Mouse (Mus musculus) adrenal gland, postnatal 10 days (tissue): ENCODE measurements at regions not wholly inside any gene's neighbourhood (a gene's known extent, or its start where the extent isn't known, plus 50 kb on each side); places are given as distances from the start of the nearest gene placed in this dataset.
"Not testable (repeated sequence)": the region's sequence is repeated elsewhere in the genome, so short reads cannot be mapped to it uniquely, and the experiment has no call there.

Experiments
- DNase-seq: peaks from one replicate; pipeline ENCODE4 v3.0.0; 2021; ENCODE audit warnings: mixed read lengths

- no peak for DNase-seq
These were observed 174.6 kb downstream of the Csl start for GRCm38 (mm10) chr10:99584855-99585254.

GRCm38 (mm10) chr10:99592220-99592619 lies 167.2 kb downstream of the Csl start:
- DNase-seq: no peak

GRCm38 (mm10) chr10:99595659-99596058 lies 163.8 kb downstream of the Csl start:
- DNase-seq: no peak

GRCm38 (mm10) chr10:99599142-99600120 lies 160.0 kb downstream of the Csl start:
- not testable (repeated sequence) for DNase-seq

- peak; percentile 46 for DNase-seq
These were observed 157.1 kb downstream of the Csl start for GRCm38 (mm10) chr10:99602331-99602730.

GRCm38 (mm10) chr10:99604172-99604571 lies 155.3 kb downstream of the Csl start:
- no peak for DNase-seq

GRCm38 (mm10) chr10:99608477-99608876 lies 151.0 kb downstream of the Csl start:
- DNase-seq: no peak

GRCm38 (mm10) chr10:99609420-99609819 lies 150.0 kb downstream of the Csl start:
- no peak for DNase-seq

- no peak for DNase-seq
These were observed 148.6 kb downstream of the Csl start for GRCm38 (mm10) chr10:99610890-99611289.

GRCm38 (mm10) chr10:99614392-99615249 lies 144.8 kb downstream of the Csl start:
- DNase-seq: no peak

- DNase-seq: no peak
These were observed 144.1 kb downstream of the Csl start for GRCm38 (mm10) chr10:99615371-99615770.

GRCm38 (mm10) chr10:99615779-99616178 lies 143.7 kb downstream of the Csl start:
- peak; percentile 90 for DNase-seq

- no peak for DNase-seq
These were observed 141.8 kb downstream of the Csl start for GRCm38 (mm10) chr10:99617623-99618022.

- peak; percentile 80 for DNase-seq
These were observed 139.9 kb downstream of the Csl start for GRCm38 (mm10) chr10:99619421-99620151.

GRCm38 (mm10) chr10:99620489-99620888 lies 139.0 kb downstream of the Csl start:
- DNase-seq: no peak

GRCm38 (mm10) chr10:99627355-99627754 lies 132.1 kb downstream of the Csl start:
- DNase-seq: no peak

- no peak for DNase-seq
These were observed 127.0 kb downstream of the Csl start for GRCm38 (mm10) chr10:99632250-99632985.

GRCm38 (mm10) chr10:99635796-99636195 lies 123.7 kb downstream of the Csl start:
- no peak for DNase-seq

GRCm38 (mm10) chr10:99639022-99639421 lies 120.4 kb downstream of the Csl start:
- DNase-seq: peak; percentile 11

- no peak for DNase-seq
These were observed 120.0 kb downstream of the Csl start for GRCm38 (mm10) chr10:99639469-99639868.

GRCm38 (mm10) chr10:99641784-99642183 lies 117.7 kb downstream of the Csl start:
- DNase-seq: peak; percentile 73
